Mouse (Mus musculus) right cerebral cortex, postnatal 10 days (tissue): Measurements from ENCODE around the gene Phldb1.
A peak's percentile ranks its signal among the peaks of the same experiment; 100 is the strongest.

ENCODE experiments used
- DNase-seq, 2 experiments: peaks; one replicate each; pipeline ENCODE4 v3.0.0; 2021; ENCODE audit warnings: low spot score in 2 of 2

The Phldb1 gene

DNA sequence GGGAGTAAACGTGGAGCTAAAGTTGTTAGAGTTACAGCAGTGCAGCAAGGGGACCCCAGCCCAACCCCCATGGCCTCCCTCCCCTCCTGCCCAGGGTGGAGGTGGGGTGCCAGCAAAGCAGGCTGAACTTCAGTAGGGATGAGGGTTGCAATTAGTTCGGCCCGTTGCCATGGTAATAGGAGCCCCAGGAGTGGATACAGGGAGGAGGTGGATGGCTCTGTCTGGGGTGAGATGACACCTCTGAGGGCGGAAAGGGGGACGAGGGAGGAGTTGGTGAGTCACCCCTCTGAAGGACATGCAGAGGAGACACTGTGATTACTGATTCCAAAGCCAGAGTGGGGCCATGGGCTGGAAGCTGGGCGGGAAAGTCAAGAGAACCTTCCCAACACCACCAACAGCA is 26.1 kb downstream of the Phldb1 start:
- DNase-seq, result no peak

DNA sequence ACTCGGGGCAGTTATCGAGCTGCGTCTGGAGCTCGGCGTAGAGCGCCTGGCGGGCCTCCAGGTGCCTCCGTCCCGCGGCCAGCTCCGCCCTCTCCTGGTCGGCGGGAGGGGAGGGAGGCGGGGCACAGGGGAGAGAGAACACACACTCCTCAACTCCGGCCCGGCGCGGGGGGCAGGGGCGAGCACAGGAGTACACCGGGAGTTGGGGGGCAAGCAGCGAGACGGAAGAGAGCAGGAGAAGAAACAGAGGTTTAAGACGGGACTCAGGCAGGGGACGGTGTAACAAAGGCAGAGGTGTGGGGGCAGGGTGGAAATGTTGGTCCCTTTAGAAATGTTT is 26.6 kb downstream of the Phldb1 start:
- DNase-seq, result peak in 1 of 2 experiments; percentile 62

DNA sequence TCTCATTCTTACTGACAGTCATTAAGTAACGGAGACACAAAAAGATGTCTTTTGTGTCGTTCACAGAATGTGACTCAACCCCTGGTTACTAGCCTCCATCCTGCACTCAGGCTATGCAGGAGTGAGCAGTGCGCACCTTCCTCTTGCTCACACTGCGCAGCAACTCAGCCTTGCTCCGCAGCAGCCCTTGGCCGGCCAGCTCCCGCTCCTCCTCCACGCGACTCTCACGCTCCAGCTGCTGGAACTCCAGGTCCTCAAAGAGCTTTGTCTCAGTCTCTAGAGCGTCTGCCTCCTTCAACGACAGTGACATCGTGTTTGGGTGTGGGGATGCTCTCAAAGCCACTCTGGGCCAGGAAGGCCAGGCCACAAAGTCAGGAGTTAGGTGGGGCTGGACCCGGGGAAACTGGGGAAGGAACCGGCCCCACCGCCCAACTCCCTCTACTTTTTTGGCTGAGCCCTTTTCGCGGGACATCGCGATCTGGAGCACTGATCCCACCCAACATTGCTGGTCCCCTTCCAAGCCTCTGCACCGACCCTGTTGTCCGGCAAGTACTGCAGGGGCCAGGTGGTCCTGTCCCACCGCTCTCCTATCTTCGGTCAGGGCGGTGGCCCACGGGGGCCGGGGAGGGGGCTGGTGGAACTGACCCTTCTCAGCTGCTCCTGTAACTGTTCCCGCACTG is 27.1 kb downstream of the Phldb1 start:
- DNase-seq, result no peak

DNA sequence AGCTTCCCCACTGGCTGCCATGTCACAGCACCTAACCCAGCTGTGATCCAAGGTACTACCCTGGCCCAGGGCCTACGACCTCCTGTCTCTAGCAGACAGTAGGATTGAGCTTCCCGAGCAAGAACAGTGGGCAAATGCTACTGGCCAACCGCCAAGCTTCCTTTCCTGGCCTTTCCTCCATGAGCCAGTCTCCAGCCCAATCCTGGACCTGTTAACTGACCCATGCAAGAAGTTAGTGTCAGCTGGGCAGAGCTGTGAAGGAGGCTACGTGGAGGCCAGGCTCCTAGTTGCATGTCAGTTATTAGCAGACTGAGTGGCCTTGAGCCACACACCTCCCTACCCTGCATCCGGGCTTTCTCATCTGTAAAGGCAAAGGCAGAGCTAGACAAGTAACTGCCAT is 35.3 kb downstream of the Phldb1 start:
- no peak for DNase-seq

DNA sequence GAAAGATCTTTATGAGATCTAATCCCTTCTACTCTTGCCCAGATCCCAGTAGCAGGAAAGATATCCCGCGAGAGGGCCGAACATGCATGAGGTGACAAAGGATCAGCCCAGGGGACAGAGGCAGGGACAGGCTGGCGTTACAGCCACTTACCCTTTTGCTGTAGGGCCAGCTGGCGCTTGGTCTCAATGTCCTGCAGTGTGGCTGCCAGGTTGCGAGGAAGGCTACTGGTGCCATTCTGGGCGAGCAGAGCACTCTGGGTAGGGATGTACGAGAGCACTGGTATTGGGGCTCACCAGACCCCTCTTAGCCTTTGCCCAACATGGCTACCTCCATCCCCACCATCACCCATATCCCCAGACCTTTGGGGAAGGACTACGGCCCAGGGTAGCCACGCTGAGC is 35.8 kb downstream of the Phldb1 start:
- no peak for DNase-seq

DNA sequence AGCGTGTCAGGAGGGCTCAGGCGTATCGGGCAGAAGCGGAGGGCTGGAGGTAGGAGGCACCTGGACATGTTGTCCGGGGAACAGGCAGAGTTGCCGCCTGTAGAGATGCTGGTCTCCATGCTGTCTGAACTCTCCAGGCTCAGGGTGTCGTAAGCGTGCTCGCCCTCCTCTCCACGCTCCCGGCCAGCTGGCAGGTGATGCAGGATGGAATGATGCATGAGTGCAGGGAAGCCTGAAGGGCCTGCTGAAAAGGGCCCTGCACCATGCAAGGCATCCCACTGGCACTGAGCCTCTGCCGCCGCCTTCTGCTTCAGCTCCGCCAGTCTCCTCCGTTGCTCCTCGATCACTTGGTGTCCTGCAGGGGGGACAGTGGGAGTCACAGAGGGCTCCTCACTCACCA is 37.1 kb downstream of the Phldb1 start:
- no peak for DNase-seq

DNA sequence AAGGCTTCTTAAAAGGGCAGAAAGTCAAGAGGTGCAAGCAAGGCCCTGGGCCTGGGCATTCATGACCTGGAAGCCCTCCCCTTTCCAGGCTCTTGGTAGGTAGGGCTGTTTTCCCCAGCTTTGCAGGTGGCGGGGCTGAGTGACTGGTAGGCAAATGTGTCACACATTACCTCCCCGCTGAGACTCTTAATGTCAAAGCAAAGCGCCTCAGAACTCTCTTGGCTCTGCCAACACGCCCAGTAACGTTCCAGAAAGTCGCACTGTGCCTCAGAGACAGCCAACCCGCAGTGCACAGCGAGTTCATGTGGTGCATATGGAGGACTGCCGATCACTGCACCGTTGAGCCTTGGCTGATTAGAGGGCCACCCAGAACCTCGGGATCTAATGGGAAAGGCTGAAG is 41.9 kb downstream of the Phldb1 start:
- peak in 1 of 2 experiments; percentile 38 for DNase-seq

DNA sequence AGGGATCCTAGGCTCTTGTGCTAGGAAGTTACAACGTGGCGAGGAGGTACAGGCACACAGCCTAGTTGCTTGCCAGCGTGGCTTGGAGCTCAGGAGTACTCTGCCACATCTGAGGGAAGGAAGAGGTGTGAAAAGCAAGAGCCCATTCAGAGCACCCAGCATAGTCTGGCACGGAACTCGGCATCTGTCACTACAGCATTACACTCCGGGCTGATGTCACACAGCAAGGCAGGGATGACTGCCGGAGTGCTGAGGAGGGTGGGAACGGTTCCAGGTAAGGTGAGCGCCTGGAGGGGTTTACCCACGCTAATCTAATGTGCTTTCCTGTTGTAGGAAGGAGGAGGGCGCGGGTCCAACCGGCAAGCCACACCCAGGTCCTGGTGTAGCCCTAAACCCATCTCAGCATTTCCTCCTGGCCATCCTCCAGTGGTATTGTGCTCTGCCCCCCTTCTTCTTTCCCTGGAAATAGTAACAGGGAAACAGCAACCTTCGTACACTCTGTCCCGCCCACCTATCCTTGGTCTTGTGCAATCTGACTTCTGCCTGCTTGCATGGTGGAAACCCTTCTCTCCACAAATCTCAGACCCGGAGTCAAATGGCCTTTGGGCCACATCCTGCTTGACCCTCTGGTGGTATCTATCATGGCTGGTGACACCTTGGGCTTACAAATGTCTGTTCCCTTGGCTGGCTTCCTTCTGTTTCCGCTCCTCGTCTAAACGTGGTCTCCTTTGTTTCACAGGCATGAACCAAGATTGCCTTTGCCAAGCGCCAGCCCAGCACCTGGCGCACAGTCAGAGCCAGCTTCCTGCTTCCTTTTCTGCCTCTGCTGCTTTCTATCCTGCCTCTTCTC is 43.1 kb downstream of the Phldb1 start:
- peak; percentile 75 to 82 for DNase-seq

DNA sequence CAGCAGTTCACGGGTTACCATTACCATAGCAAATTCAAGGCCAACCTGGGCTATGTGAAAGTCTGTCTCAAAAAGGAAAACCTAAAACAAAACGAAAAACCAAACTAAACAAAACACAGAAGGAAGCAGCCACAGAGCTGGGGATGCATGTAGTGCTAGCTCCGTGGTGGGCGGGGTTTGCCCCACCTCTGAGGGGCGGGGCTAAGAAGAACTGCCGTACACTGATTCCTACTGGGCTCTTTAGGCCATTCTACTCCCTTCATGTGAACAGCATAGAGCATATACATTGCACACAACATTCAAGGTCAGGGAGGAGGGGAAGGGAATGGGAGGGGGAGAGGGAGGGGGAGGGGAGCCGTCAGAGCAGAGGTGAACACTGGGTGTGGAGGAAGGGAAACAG is 44.4 kb downstream of the Phldb1 start:
- DNase-seq, result no peak

DNA sequence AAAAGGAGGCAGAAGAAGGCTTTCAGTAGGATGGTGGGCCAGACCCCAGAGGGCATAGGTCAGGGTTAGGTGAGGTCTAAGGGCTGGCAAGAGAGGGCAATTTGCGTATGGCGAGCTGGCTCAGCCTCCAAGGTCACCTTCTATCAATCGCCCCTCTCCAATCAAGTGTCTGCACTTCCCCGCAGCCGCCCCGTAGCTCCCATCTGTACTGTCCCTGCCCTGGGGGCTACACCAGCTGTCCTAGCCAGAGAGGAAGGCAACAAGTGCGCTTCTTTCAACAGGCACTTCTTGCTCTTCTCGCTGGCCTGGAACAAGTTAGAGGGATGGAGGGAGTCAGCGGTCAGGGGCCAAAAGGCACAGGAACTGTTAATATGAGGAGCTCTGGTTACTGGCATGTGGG is 47.0 kb downstream of the Phldb1 start:
- peak in 1 of 2 experiments; percentile 25 for DNase-seq

DNA sequence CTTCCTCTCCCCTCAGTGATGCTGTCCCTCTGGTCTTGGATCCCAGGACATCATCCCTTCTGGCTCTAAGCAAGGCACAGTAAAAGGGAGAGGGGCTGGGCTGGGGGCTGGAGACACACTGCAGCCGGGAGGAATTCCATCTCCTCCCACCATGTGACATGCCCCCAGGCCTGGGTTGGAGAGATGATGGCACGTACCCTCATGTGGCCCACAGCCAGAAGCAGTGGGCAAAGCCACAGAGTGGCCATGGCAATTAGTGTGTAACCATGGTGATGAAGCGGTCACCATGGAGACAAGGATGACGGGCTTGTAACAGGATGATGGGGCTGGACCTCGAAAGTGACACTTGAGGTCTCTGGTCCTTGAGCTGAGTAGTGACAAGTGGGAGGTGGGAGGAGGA is 48.4 kb downstream of the Phldb1 start:
- peak; percentile 73 to 84 for DNase-seq

DNA sequence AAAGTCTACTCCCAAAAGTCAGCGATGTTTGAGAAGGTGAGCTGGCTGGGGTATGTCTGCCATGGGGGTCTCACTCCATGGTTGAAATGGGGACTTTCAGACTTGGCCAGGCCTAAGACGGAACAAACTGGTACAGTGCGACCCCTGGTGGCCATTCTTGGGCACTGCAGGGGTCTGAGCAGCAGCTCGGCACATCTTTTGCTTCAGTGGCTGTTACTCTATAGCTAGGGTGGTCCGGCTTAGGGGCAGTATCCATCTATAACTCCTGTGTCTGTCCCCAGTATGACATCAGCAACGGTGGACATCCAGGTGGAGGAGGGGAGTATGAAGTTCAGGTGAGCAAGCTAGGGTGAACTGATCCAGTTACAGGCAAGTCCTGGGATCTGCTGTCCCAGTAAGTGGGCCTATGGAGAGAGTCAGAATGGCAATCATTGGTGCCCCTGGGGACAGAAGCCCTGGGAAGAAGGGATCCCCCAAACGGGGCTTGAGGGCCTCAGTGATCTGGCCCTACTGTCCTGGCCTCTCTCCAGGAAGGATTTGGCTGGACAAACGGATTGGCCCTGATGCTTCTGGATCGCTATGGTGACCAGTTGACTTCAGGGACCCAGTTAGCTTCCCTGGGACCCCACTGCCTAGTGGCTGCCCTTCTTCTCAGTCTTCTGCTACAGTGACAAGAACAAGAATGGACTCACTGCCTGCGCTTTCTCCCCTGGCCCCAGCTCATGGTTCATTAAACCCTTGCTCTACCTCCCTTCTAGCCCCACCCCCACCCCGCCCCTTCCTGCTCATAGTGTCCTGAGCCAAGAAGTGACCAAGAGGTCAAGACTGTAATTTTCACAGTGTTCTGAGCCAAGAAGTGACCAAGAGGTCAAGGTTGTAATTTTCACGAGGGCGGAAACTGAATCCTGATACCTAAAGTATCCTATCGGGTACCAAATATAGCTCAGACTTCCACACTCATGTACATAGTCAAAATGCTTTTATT is 49.4 kb downstream of the Phldb1 start:
- peak; percentile 82 to 86 for DNase-seq

DNA sequence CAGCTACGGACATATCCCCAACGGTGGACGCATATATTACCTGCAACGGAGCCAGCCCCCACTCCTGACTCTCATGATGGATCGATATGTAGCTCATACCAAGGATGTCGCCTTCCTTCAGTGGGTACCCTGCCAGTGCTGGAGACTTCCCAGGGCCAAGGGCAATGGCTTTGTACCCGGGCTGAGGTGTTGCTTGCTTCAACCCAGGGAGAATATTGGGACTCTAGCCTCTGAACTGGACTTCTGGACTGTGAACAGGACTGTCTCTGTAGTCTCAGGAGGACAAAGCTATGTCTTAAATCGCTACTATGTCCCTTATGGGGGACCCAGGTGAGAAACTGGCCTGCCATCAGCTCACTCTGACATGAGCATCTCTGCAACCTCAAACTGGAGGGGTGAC is 52.0 kb downstream of the Phldb1 start:
- no peak for DNase-seq

DNA sequence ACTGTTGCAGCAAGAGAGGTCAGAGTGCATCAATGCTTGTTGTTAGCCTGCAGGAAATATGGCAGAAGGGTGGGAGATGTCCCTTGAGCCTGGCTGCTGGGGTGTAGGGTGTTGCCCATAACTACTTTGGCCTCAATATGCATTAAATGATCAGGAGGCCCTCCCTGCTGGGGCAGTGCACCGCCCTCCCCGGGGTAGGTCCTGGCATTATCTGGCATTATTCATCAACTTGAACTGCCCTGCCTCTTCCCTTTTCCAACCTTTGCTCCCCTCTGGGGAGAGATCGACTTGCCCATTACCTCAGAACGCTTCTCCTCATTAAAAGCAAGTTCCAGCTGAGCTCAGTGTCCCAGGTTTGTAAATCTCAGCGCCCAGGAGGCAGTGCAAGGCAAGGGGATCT is 55.4 kb downstream of the Phldb1 start:
- no peak for DNase-seq

DNA sequence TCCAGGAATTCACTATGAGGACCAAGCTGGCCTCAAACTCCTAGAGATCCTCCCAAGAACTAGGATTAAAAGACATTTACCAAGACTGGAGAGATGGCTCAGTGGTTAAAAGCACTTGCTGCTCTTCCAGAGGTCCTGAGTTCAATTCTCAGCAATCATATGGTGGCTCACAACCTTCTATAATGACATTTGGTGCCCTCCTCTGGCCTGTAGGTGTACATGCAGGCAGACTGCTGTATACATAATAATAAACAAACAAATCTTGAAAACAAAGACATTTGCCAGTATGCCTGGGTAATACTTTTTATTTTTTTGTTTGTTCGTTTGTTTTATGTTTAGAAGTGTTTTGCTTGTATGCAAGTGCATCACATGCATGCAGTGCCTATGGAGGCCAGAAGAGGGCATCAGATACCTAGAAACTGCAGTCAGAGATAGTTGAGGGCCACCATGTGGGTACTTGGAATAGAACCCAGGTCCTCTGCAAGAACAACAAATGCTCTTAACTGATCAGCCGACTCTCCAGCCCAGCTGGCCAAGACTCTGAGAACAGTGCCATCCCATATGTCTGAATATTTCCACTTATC is 56.6 kb downstream of the Phldb1 start:
- DNase-seq, result no peak

DNA sequence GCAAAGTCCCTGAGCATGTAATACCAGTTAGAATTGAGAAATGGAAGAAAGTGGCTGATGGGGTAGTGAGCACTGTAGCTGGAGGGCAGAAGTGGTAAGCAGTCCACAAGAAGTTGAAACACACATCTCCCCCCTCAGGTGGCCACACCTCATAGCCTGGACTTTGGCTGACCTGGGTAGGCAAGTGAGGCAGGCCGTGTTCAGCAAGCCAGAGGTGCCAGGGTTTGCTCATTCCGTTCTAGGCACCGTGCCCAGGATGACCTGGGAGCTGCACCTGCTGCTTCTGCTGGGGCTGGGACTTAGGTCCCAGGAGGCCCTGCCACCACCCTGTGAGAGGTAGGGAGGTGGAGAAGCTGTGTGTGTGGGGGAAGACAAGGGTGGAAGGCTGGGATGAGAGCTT is 62.0 kb downstream of the Phldb1 start, which contains the start of gene Treh:
TSS of gene Treh (plus strand) at position 229 of the 400 bp plus-strand sequence.
- DNase-seq, result no peak

DNA sequence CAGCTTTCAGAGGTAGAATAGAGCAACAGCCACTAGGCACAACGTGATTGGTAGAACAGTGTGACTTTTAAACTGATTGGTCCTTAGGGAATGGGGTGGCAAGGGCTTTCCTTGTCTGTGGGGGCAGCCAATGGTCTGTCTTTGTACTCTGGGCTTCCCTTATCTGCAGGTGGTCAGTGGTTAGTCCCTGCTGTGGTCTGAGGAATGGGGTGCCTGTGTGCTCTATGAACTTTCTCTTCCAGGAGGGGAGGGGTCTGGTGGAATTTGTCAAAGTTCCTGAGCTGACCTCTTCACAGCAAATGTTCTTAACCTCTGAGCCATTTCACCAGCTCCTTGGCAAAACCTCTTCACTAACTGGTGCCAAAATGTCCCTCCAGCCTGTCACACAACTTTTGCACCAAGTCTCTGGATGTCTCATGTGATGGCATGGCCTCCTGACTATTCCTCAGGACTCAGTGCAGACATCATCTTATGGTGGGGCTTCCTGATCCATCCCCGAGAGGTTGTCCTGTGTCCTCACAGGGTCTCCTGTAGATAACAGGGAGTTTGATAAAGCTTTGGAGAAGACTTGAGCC is 62.6 kb downstream of the Phldb1 start:
- DNase-seq, result no peak

DNA sequence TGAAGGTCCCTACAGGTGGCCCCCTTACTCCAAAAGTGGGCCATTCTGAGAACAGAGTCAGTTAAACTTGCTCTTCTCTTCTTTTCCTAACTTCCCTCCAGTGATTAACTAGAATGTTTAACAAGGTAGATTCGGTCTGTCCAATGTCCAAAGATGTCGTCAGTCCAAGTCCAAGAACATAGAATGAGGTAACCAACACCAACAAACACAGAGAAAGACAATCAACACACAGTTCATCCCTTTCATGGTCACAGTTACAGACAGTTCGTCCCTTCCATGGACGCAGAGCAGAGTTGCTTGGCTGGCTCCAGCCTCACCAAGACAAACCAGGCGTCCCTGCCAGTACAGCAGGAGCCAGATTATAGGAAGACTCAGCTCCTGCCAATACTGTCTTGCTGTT is 63.6 kb downstream of the Phldb1 start:
- DNase-seq, result no peak

DNA sequence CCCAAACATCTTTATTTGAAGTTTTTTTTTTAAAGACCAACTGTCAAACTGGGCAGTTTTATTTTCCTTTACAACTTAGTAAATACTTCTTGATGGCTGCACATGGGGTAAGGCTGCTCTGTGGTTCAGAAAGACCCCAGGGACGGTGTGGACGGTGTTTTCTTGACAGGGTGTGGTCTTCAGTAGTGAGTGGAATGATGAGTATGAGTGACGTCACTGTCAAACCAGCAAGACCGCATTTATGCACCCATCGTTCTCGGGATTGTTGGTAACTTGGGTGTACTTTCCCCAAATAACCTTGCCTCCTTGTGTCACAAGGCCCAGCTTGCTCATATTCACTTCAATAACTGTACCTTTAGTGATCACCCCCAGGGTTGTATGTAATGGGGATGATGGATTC is 71.3 kb downstream of the Phldb1 start:
- no peak for DNase-seq

DNA sequence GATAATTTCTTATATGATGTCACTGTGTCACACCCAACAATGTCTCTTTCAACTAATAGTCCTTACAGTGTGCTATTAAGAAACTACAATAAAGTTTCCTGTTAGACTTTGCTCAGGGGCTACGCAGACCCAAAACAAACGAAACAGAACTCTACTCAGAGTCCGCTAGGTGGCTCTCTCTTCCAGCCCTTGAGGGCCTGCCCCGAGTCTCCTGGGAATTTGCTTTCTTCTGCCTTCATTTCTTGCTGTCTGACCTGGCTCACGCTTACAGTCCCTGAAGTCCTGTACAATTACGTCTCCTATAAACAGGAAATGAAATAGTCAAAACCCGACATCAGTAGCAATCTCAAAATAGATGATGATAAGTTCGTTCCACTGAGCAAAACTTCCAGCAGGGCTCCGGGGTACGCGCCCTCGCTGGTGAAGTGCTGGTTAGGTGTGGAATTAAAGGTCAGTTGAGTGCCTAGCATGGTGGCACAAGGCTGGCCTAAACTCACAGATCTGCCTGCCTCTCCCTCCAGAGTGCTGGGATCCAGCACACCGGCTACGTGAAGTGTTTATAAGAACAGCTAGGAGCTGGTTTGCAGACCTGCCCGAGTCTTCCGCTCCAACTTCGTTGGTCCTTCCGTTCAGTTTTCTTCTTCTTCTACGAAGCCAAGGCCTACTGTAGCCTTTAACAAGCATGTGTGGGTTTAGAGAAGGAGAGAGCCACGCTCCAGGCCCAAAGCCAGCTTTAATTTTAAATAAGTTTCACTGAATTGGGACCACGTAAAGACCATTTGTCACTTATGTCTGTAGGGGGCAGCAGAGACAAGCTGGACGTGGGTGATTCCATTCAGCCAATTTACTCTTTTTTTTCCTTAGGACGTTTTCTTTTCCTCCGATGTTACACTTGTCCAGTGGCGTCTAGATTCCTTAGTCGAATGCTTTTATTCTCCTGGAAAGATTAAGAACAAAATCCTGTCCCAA is 79.6 kb downstream of the Phldb1 start:
- DNase-seq, result peak; percentile 59 to 74
